Mouse (Mus musculus): ENCODE measurements around the gene Ptchd3. TPM values are rescaled to one million over a fixed set of nuclear protein-coding genes. Genes with fewer than 3 reads are reported as not detected.
A peak's percentile ranks its signal among the peaks of the same experiment; 100 is the strongest.

Ptchd3 gene
- 0.09 TPM in 1 of 2 replicates, not detected in the other for polyA plus RNA-seq (2015; fragmentation: Nextera tagmentation; extraction: Ambion mirVana)

- Histone ChIP-seq H3K4me2 (peak within 1 kb of the TSS; percentile 20; the same call in 1 of the 2 replicates), H3K27ac (no peak within 1 kb of the TSS), H3K36me3 (no peaks in the 10 kb centered on the region), H3K27me3 (peaks cover 14% of the 10 kb centered on the region; the same call in 1 of the 2 replicates), H3K4me1 (no peaks in the 10 kb centered on the region), H3K9me3 (no peaks in the 10 kb centered on the region), H3K9ac (no peak within 1 kb of the TSS), H3K4me3 (no peak within 1 kb of the TSS)
- ATAC-seq (ENCODE audit: borderline replicate concordance, extremely low read depth, low FRiP score, low TSS enrichment), result no peak
- WGBS, result 54% methylated on average over 18 of the region's 18 CpGs
Measured at GRCm38 (mm10) chr11:121829947-121830346, at the start of gene Ptchd3. TSS of gene Ptchd3 (plus strand) at chr11:121830247.

- whole genome bisulfite sequencing, result 89% methylated on average over 1 of the region's 1 CpGs
- Histone ChIP-seq H3K27me3 (no peaks in the 10 kb centered on the region), H3K4me3 (no peak overlapping the region), H3K9me3 (no peaks in the 10 kb centered on the region), H3K4me1 (no peaks in the 10 kb centered on the region), H3K27ac (no peak overlapping the region), H3K9ac (no peak overlapping the region), H3K36me3 (no peaks in the 10 kb centered on the region), H3K4me2 (no peak overlapping the region)
- no peak for ATAC-seq (ENCODE audit: borderline replicate concordance, extremely low read depth, low FRiP score, low TSS enrichment)
Measured at GRCm38 (mm10) chr11:121781831-121782230, 48.2 kb upstream of the Ptchd3 start.

- H3K27me3 ChIP-seq, result no peaks in the 10 kb centered on the region
- ATAC-seq (ENCODE audit: borderline replicate concordance, extremely low read depth, low FRiP score, low TSS enrichment), result no peak
- H3K4me2 ChIP-seq, result no peak overlapping the region
- H3K36me3 ChIP-seq, result no peaks in the 10 kb centered on the region
- H3K9me3 ChIP-seq, result no peaks in the 10 kb centered on the region
- H3K4me3 ChIP-seq, result no peak overlapping the region
- H3K9ac ChIP-seq, result no peak overlapping the region
- no peak overlapping the region for H3K27ac ChIP-seq
- H3K4me1 ChIP-seq, result peaks cover 14% of the 10 kb centered on the region
Measured at GRCm38 (mm10) chr11:121787456-121787855, 42.6 kb upstream of the Ptchd3 start.

GRCm38 (mm10) chr11:121789566-121789965, 40.5 kb upstream of the Ptchd3 start:
- WGBS, result 75% methylated on average over 3 of the region's 3 CpGs

GRCm38 (mm10) chr11:121790671-121791094, 39.4 kb upstream of the Ptchd3 start:
- H3K27me3 ChIP-seq, result no peaks in the 10 kb centered on the region
- WGBS, result 67% methylated on average over 2 of the region's 2 CpGs
- no peak overlapping the region for H3K27ac ChIP-seq
- H3K9me3 ChIP-seq, result no peaks in the 10 kb centered on the region
- H3K4me2 ChIP-seq, result no peak overlapping the region
- H3K36me3 ChIP-seq, result no peaks in the 10 kb centered on the region
- no peak overlapping the region for H3K9ac ChIP-seq
- peaks cover 34% of the 10 kb centered on the region for H3K4me1 ChIP-seq
- no peak for ATAC-seq (ENCODE audit: borderline replicate concordance, extremely low read depth, low FRiP score, low TSS enrichment)
- H3K4me3 ChIP-seq, result no peak overlapping the region

More at GRCm38 (mm10) chr11:121789566-121789965, 40.5 kb upstream of the Ptchd3 start:
- Histone ChIP-seq H3K36me3 (no peaks in the 10 kb centered on the region), H3K9me3 (no peaks in the 10 kb centered on the region), H3K4me3 (no peak overlapping the region), H3K4me2 (no peak overlapping the region), H3K27ac (no peak overlapping the region), H3K9ac (no peak overlapping the region), H3K4me1 (peaks cover 25% of the 10 kb centered on the region), H3K27me3 (no peaks in the 10 kb centered on the region)
- no peak for ATAC-seq (ENCODE audit: borderline replicate concordance, extremely low read depth, low FRiP score, low TSS enrichment)

GRCm38 (mm10) chr11:121791446-121791845, 38.6 kb upstream of the Ptchd3 start:
- Histone ChIP-seq H3K4me2 (no peak overlapping the region), H3K27me3 (no peaks in the 10 kb centered on the region), H3K36me3 (no peaks in the 10 kb centered on the region), H3K9ac (no peak overlapping the region), H3K27ac (no peak overlapping the region), H3K4me1 (peaks cover 34% of the 10 kb centered on the region), H3K9me3 (no peaks in the 10 kb centered on the region), H3K4me3 (no peak overlapping the region)
- ATAC-seq (ENCODE audit: borderline replicate concordance, extremely low read depth, low FRiP score, low TSS enrichment), result no peak
- WGBS, result 73% methylated on average over 3 of the region's 3 CpGs

- no peak overlapping the region for H3K9ac ChIP-seq
- no peak overlapping the region for H3K4me2 ChIP-seq
- H3K4me3 ChIP-seq, result no peak overlapping the region
- peaks cover 34% of the 10 kb centered on the region for H3K4me1 ChIP-seq
- H3K27me3 ChIP-seq, result no peaks in the 10 kb centered on the region
- H3K9me3 ChIP-seq, result no peaks in the 10 kb centered on the region
- no peaks in the 10 kb centered on the region for H3K36me3 ChIP-seq
- no peak for ATAC-seq (ENCODE audit: borderline replicate concordance, extremely low read depth, low FRiP score, low TSS enrichment)
- 43% methylated on average over 1 of the region's 1 CpGs for WGBS
- no peak overlapping the region for H3K27ac ChIP-seq
Measured at GRCm38 (mm10) chr11:121791991-121792390, 38.1 kb upstream of the Ptchd3 start.

- Histone ChIP-seq H3K36me3 (no peaks in the 10 kb centered on the region), H3K4me3 (no peak overlapping the region), H3K27me3 (no peaks in the 10 kb centered on the region), H3K9ac (no peak overlapping the region), H3K4me1 (peaks cover 34% of the 10 kb centered on the region), H3K9me3 (no peaks in the 10 kb centered on the region), H3K4me2 (no peak overlapping the region), H3K27ac (peak overlapping the region; percentile 84; the same call in 1 of the 2 replicates)
- ATAC-seq (ENCODE audit: borderline replicate concordance, extremely low read depth, low FRiP score, low TSS enrichment), result no peak
- WGBS, result 89% methylated on average over 3 of the region's 3 CpGs
Measured at GRCm38 (mm10) chr11:121793530-121793929, 36.5 kb upstream of the Ptchd3 start.

GRCm38 (mm10) chr11:121794186-121794585, 35.9 kb upstream of the Ptchd3 start:
- Histone ChIP-seq H3K36me3 (no peaks in the 10 kb centered on the region), H3K27ac (peak overlapping the region; percentile 84), H3K4me2 (no peak overlapping the region; the same call in 1 of the 2 replicates), H3K4me3 (no peak overlapping the region), H3K9ac (no peak overlapping the region), H3K4me1 (peaks cover 34% of the 10 kb centered on the region), H3K27me3 (no peaks in the 10 kb centered on the region), H3K9me3 (no peaks in the 10 kb centered on the region)
- WGBS, result 15% methylated on average over 3 of the region's 3 CpGs
- peak; percentile 28; the same call in 1 of the 2 replicates for ATAC-seq (ENCODE audit: borderline replicate concordance, extremely low read depth, low FRiP score, low TSS enrichment)

GRCm38 (mm10) chr11:121794591-121795199, 35.4 kb upstream of the Ptchd3 start:
- Histone ChIP-seq H3K36me3 (no peaks in the 10 kb centered on the region), H3K4me2 (no peak overlapping the region; the same call in 1 of the 2 replicates), H3K4me1 (peaks cover 34% of the 10 kb centered on the region), H3K4me3 (no peak overlapping the region), H3K27ac (peak overlapping the region; percentile 84), H3K9ac (no peak overlapping the region), H3K9me3 (no peaks in the 10 kb centered on the region), H3K27me3 (no peaks in the 10 kb centered on the region)
- peak; percentile 98 for ATAC-seq (ENCODE audit: borderline replicate concordance, extremely low read depth, low FRiP score, low TSS enrichment)
- WGBS, result 8% methylated on average over 6 of the region's 6 CpGs

GRCm38 (mm10) chr11:121795978-121796377, 34.1 kb upstream of the Ptchd3 start:
- ATAC-seq (ENCODE audit: borderline replicate concordance, extremely low read depth, low FRiP score, low TSS enrichment), result no peak
- Histone ChIP-seq H3K4me3 (no peak overlapping the region), H3K4me2 (no peak overlapping the region), H3K27me3 (no peaks in the 10 kb centered on the region), H3K27ac (0 out of 2 replicates have a peak overlapping the region, but pooled peaks have one; percentile 84), H3K9me3 (no peaks in the 10 kb centered on the region), H3K9ac (no peak overlapping the region), H3K36me3 (no peaks in the 10 kb centered on the region), H3K4me1 (peaks cover 28% of the 10 kb centered on the region)
- WGBS, result 84% methylated on average over 2 of the region's 2 CpGs

GRCm38 (mm10) chr11:121798591-121798990, 31.5 kb upstream of the Ptchd3 start:
- Histone ChIP-seq H3K36me3 (no peaks in the 10 kb centered on the region), H3K27ac (no peak overlapping the region), H3K4me2 (no peak overlapping the region), H3K4me1 (peaks cover 18% of the 10 kb centered on the region), H3K4me3 (no peak overlapping the region), H3K27me3 (no peaks in the 10 kb centered on the region), H3K9ac (no peak overlapping the region), H3K9me3 (no peaks in the 10 kb centered on the region)
- ATAC-seq (ENCODE audit: borderline replicate concordance, extremely low read depth, low FRiP score, low TSS enrichment), result no peak
- WGBS, result 79% methylated on average over 2 of the region's 2 CpGs
